Mouse (Mus musculus) lung, postnatal 36 days (tissue): Measurements from ENCODE around the gene Chst11.

Source experiments
- DNase-seq: peaks from one replicate; pipeline ENCODE4 v3.0.0; 2022; ENCODE audit warnings: mixed read lengths

Chst11 gene

DNA sequence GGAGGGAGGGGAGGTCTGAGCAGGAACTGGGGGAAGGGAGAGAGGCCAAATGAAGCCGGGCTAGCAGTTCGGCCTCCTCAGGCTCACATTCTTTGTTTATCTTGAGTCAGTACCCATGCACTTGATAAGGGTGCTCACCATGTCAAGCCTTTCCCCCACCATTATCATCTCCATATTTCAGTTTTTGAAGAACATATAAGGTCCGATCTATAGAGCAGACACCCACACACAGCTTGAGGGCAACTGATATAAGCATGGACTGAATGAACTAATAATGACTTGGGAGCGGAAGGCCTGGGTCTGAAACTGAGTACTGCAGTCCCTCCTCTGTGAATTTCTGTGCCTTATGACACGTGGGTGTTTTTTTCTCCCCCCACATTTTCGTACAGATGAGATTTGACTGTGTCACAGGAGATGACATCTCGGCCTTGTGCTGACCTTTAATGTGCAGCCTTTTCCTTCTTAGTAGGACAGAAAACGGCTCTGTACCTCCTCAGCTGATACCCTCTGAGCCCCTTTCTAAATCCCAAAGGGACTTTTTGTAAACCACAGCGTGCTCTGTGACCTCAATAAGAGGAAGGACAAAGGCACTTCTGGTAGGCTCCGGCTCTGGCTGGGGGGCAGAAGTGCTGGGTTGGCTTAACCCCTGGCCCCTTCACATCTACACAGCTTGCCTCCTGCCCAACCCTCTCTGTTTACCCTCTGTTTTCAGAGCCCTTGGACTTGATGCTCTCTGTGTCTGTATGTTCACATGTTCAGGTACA is 6.6 kb downstream of the Chst11 start:
- DNase-seq: no peak

DNA sequence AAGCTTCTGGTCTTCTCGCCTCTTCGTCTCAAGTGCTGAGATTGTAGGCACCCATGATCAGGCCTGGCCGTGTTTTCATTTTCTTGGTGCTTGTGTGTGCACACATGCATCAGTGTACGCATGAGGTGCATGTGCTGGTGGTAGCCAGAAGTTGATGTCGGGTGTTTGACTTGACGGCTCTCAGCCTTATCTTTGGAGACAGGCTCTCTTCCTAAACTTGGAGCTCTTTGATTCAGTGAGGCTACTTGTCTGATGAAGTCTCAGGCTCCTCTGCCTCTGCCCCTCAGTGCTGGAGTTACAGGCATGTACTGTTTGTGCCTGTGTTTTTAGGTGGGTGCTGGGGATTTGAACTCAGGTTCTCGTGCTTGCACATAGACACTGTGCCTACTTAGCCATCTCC is 9.0 kb downstream of the Chst11 start:
- DNase-seq: no peak

DNA sequence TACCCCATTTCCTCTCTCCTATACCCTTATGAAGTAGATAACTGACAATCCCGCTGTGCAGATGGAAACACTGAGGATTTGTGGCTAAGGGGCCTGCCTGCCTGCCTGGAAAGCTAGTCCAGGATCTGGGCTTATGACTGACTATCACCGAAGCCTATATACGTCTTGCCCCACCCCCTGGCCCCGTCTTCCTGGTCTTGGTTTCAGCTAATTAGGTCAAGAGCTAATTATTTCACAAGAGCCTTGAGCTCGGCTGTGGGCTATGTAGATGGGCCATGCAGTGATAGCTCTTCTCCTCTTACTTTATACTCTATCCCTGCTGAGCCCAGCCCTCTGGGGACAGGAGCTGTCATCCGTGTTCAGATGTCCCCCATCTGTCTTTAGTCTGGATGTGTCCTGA is 12.2 kb downstream of the Chst11 start:
- DNase-seq: no peak

DNA sequence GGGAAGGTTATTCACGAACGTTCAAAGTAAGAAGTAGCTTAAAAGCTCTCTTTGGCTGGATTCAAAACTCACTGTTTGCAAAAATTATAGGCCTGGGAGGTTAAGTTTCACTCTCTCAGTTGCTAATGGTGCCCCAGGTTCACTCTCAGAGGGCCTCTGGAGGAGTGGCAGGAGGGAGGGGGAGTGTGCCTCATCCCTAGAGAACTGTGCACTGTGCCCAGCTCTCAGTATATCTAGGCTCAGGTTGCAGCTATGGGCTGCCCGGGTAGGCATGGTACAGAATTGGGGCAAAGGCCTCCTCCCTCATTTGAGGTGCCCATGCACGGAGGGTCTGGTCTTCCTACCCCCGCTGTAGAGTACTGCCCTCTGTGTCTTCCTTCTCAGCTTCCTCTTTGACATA is 14.9 kb downstream of the Chst11 start:
- DNase-seq: no peak

DNA sequence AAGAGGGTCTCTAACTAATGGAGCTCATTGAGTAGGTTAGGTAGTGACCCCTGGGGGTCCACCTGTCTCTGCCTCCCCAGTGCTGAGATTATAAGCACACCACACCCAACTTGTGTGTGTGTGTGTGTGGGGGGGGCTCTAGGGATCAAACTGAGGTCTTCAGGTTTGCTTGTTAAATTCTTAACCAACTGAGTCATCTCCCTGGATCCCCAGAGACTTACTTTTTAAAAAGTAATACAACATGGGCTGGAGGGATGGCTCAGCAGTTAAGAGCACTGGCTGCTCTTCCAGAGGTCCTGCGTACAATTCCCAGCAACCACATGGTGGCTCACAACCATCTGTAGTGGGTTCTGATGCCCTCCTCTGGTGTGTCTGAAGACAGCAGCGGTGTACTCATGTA is 15.4 kb downstream of the Chst11 start:
- DNase-seq: no peak

DNA sequence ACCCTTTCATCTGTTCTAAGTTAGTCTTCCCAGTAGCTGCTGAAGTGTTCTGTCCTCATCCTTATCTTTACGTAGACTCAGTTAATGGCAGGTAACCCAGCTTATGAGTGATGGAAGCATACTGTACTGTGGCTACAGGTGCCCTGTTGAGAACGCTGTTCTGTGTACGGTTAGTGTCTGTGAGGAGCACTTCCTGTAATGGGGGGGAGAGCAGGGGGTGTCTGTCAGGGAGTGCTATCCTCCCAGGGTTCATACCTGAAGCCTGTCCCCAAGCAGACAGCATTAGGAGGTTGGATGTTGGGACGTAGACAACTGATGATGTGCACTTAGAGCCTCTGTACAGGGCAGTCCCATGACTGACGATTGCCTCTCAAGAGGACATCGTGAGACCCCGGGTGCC is 18.6 kb downstream of the Chst11 start:
- no peak for DNase-seq

DNA sequence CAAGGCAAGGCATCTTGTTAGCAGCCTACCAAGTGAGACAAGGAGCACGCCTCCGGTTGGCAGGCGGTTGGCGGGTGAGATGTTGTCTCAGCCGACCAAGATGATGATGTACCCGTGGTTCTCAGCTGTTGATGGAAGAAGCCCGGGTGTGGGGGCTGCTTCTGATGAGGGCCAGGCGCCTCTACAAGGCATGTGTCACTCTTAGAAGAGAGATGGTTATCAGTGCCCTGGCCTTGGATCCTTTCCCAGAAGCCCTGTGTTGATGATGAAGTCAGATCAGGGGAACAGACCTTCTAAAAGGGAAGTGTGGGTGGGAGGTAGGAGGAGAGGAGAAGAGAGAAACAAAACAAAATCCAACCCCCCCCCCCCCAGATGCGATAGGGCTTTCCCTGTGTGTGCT is 19.1 kb downstream of the Chst11 start:
- DNase-seq: peak; percentile 82

DNA sequence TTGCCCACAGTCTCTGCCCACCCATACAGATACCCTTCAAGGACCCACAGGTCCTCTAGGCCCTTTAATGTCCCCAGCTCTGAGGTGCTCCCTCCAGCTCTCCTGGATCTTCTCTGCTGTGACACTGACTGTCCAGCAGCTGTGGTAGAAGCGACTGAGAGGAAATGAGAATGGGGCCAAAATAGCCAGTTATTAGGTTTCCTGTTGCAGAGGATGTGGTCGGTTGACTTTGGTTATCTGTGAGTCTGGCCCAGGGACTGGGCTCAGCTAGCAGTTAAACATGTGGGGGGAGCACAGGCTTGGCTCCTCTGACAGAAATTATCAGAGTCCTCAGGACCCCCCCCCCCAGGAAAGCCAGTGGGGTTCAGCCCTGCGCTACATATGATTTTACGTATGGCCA is 19.7 kb downstream of the Chst11 start:
- peak; percentile 12 for DNase-seq

DNA sequence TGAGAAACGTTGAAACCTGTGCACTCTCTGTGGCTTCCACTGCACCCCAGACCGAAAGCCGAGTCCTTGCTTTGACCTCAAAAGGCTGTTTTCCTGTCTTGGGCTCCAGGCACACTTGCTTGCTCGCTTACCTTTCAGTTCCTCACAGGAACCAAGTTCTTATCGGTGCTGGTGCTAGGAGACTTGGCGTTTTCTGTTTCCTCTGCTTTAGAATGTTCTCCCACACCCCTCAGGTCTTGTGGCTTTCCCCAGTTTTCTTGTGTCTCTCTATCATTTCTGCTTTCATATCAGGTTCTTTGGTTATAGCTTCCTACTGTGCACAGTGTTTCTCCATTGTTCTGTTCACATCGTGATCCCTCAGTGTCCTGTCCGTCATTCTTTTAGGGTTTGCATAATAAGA is 21.0 kb downstream of the Chst11 start:
- no peak for DNase-seq

DNA sequence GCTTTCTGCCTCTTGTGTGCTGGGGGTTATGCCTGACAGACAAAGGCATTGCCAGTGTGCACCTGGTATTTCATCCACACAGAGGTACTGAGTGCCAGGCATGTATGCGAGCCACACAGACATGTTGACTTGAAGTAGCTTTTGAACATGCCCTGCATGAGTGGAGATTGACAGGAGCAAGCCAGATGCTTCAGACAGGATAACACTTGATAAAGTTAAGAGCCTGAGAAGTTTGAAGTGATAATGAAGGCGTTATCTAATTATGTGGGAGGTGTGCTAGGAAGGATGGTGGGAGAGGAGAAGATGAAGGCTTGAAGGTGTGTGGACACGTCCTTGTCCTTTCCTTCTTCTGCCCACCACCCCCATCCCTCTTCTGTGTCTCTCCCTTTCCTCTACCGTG is 28.7 kb downstream of the Chst11 start:
- DNase-seq: no peak

DNA sequence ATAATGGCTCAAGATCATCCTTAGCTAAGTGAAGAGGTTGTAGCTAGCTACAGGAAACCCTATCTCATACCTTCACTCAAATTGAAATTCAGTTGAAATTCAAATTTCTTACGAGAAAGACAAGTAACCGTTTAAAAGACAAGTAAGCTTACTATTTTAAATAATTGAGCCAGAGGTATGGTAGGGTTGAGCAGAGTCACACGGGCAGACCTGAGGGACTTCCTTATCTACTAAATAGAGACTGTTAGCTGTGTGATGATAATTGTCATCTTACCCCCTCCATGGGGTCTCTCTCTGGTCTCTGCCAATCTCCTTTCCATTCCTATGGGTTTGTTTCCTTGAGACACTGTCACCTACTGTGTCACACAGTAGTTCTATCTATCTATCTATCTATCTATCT is 30.6 kb downstream of the Chst11 start:
- DNase-seq: no peak

DNA sequence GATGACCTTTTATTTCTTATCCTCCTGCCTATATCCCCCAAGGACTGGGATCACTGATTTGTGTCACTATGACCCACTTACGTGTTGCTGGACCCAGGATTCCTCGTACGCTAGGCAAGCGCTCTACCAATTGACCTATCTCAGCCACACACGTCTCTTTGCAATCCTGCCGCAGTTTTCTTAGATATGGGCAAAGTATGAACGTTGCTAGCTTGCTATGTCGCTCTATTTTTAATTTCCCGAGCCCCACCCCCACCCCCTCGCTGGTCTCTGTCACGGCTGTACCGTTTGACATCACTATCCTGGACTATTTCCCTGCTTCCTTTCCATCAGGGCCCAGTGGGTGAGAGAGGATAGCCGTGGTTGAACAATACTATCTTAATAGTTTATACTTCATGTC is 31.5 kb downstream of the Chst11 start:
- DNase-seq: no peak

DNA sequence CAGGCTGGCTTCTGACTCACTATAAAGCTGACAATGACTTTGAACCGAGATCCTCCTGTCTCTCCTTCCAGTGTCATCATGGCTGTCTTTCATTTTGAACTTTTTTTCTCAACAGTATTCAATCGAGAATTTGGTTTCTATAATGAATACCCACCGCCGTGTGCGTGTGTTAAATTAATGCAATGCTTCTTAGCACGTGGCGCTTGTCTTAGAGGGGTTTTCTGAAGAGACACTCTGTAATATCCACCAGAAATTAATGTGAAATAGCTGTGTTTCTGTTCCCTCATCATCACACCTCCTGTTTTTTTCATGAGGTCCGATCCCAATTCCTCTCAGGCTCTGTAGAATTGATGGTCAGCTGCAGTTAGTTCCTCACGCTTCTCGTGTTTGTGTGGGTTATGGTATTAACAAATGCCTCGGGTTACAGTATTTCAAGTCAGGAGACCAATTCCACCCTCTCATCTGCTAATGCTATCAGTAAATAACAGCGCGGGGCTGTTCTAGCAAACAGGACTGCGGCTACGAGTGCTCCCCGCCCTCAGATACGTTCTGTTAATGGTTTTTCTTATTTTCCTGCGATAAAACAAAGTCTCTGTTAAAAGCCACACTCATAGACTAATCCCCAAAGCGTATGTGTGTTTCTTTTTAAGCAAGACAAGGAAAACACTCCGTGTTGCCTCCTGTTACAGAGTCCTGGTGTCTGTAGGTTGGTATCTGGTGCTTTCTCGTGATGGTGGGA is 32.6 kb downstream of the Chst11 start:
- no peak for DNase-seq

DNA sequence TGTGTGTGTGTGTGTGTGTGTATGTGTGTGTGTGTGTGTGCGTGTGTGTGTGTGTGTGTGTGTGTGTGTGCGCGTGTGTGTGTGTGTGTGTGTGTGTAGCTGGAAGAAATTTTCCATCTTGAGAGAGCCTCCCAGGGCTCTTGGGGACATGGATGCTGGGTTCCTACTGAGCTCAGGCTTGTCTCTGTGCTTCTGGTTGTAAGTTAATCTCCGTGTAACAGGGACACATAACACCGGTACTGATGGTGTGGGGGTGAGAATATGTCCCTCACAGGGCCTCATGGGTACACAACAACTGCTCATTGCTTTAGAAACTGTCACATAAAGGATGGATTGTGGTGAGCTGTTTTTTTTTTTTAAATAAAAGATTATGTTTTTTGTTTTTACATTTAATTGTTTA is 33.2 kb downstream of the Chst11 start:
- DNase-seq: no peak

DNA sequence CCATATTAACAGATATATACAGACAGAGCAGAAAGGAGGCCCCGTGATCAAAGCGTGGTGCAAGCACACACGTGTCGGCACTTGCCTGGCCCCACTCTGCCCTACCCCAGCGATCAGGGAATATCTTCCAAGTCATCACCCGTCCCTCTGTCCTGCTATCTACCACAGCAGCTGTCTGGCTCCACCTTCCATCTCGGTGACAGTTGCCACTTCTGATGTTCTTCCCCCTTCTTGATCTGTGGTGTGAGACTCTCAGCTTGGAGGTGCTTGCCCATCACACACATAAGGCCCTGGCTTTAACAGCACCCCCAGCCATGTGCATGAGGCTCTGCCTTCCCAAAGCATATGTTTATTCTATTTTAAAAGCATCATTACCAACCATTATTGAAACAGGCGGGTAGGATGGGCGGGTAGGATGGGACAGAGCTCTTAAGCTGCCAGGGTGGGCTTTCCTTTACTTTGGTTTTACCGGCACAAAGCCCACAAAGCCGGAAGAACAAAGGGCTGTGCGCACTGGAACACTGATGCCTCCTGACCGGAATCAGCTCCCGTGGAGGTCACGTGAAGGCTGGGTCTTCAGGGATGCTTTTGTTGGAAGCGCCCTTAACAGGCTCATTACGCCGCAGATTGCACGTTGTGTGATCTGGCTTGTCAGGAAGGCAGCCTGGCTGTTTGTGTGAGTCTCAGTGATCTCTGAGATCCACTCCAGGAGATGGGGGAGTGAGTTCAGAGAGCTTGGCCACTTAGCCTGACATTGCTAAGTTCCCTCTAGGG is 34.4 kb downstream of the Chst11 start:
- no peak for DNase-seq

DNA sequence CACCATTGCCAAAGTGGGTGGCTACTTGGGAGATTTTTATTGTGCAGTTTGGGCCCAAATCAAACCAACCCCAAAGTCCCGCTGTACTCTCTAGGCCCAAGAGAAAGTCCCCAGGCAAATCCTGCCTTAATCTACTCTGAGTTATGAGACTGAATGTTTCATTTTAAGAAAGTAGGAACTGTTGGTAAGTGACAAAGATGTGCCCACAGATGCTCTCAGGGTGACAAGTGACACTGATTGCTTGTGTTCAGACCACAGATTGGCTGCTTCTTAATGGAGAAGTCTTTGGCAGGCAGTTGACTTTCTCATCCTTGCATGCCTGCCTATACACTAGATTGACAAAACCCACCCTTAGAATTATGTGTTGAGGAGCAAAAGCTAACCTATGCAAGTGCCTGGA is 37.3 kb downstream of the Chst11 start:
- no peak for DNase-seq

DNA sequence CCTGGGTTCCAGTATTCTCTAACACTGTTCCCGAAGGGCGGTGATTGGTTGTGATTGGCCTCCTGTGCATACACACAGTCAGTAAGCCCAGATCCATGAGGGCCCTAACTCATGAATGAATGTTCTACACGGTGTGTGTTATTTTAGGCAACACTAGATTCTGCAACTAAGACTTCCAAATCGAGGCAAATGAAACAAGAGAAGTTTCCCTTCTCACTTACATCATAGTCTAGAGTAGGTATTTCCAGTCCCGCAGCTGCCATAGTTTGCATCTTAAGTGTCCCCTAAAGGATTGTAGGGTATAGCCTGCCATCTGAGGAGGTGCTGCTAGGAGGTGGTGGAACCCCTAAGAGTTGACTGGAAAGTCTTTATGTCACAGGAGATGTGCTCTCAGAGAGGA is 40.9 kb downstream of the Chst11 start:
- no peak for DNase-seq

DNA sequence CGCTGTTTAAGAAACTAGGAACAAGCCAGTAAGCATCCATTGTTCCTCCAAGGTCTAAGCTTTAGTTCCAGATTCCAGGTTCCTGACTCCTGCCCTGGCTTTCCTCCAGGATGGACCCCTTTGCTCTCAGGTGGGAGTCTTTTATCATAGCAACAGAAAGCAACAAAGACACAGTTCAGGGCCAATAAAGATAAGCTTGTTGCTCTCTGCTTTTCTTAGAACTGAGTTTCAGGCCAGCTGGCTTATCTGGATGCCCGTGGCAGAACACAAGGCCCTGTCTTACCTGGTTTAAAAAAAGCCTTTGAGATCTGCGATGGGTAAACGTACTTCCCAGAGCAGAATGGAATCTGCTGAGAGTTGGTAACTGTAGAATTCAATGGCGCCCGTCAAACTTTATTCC is 42.4 kb downstream of the Chst11 start:
- no peak for DNase-seq

DNA sequence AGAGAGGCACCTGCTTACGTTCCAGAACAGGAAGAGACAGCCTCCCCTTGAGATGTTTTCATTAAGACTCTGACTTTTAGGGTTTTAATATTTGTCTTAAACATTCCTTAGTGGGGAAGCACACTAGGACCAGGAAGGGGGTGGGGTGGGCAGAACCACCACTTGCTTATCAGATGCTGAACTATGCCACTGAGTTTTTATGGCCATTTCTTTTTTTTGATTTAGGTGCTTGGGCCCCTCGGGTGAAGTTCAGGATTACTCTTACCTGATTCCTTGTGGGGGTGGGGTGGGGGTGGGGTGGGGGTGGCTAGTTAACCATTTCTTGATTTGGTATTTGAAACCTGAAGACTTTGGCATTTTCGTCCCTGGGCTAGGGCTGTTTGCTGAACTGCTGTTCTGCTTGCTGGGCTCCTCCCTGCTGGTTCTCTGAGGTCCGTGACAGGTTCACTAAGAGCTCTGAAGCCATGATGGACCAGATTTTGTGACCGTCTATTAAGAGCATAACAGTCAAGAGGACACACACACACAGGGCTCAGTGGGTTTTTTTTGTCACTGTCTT is 44.9 kb downstream of the Chst11 start:
- no peak for DNase-seq

DNA sequence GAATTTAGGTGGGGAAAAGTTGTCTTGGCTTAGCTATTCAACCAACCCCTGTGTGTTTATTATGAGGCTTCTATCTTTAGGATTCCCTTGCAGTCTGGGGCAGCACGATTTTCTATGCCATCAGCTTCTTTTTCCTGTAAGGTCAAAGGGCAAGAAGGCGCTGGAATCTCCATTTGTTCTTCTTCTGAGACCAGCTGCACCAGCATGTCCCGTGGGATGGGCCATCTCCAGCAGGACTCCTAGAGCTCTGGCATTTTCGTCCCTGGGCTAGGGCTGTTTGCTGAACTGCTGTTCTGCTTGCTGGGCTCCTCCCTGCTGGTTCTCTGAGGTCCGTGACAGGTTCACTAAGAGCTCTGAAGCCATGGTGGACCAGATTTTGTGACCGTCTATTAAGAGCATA is 45.6 kb downstream of the Chst11 start:
- no peak for DNase-seq

DNA sequence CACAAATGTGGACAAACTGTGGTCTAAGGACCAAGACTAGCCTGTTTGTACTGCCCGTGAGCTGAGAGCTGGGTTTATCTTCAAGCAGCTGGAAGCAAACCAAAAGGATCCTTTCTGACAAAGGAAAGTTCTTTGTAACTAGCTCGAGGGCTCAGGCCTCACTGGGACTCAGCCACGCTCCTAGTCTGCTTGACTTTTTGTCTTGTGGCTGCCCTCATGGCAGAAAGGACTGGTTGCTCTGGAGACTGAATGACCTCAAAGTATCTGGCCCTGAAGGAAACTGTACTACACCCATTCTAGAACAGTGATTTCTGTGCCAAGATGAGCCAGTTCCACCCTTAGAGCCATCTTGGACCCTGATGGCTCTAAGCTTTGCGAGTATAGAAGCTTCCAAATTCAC is 46.3 kb downstream of the Chst11 start:
- DNase-seq: no peak

DNA sequence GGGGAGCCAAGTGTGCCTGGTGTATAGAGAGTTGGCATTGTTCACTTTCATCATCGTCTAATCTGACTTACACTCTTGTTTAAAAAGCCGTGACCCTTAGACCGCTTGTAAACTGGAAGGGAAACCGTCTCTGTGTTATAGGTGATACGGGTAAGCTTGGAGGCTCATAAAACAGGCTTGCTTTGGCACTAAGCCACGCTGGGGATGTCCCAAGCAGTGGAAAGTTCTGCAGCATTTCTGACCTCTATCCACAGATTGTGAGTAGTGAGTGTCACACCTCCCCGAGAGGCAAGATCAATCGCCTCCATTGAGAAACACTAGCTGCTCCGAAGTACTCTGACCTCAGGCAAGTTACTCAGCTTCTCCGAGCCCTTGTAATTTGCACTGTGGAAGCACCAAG is 47.3 kb downstream of the Chst11 start:
- no peak for DNase-seq

DNA sequence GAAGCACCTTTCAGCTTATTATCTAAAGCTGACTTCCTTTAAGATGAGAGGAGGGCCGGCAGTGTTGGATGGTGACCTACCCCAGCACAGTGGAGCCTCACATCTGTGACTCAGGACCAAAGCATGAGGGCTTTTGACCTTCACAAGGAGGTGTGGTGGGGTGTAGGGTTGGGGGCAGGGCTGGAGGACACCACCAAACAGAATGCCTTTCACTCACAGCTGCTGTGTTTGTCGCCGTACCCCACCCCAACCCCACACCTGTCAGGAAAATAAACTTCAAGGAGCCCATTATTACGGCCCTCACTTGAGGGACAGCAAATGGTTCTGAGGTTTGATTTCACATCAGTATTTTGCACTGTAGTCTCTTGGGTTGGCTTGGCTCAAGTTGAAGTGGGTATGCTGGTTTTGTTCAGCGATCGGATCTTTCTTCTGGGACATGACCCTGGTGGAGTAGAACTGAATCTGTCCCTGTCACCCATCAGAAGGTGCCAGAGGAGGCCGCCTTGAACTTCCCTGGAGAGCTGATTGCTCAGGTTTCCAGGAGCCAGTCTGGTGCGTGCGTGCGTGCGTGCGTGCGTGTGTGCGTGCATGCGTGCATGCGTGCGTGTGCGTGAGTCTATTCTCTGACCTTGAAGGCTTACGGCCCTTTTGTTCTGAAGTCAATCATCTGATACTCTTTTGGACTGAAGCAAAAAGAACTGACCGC is 51.2 kb downstream of the Chst11 start:
- DNase-seq: no peak
